13 mouse cellular contexts compared by ENCODE assay signal in the genomic region with DNA sequence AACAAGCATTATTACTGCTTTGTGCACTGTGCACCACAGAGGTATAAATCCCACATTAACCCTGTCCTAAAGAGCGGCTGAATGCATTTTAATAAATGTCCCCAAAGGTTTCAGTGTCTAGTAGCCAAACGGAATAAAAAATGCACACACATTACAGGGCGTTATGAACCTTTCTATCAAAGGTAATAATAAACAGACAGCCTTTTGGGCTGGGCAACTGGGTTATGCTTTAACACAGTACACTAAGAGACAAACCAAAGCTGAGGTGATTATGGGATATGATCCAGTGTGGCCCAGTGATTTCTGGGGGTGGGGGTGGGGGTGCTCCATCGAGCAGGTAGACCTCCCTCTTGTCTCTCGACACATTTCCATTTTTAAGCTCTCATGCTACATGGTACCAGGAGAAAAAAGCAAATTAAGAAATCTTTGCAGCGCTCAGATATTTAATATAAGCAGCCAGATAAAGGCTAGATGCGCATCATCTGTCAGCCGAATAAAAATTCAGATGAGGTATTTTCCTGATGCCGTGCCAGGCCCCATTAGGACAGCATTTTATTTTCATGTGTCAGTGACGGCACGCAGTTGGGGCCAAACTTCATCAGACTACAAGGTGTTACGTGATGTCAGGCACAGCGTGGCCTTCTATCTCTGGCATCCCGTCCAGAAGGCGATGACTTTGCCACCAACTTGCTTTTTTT. TPM values are rescaled to one million over a fixed set of nuclear protein-coding genes. Genes with fewer than 3 reads are reported as not detected.
DNase-seq lines count a peak whose midpoint lies in the region; ATAC-seq and TF ChIP-seq lines count a peak whose summit lies in the region.
"Had no signal": no experiment of that assay in that cellular context is flagged by ENCODE, and none has a peak within 500 bp of the region (broad histone marks: within the 10 kb centered on the region; RNA-seq: fewer than 3 reads in every experiment).

No protein-coding gene starts in this region.

- TF ChIP-seq CTCF in lung, embryonic 14.5 days (IDR thresholded peaks at IDR 0.05; ENCODE audit: low read depth): no peak
- no peak for TF ChIP-seq CTCF in lung, adult 2 months (IDR thresholded peaks at IDR 0.05; ENCODE audit: insufficient read depth, low read length)

- no peak for DNase-seq in heart, postnatal 36 days
- peak; percentile 63 for DNase-seq in lung, embryonic 14.5 days
- no peak for DNase-seq in lung, adult 2 months
- peak; percentile 41 for DNase-seq in gastrocnemius, postnatal 14 days
- DNase-seq in lung, postnatal 14 days: peak; percentile 11
- DNase-seq in left cerebral cortex, postnatal 36 days (ENCODE audit: low spot score in 2 of 2): no peak
- DNase-seq: cerebellum, adult 11 months had no signal

- H3K4me2 ChIP-seq in heart, embryonic 12.5 days: 0 out of 2 replicates have a peak overlapping the region, but pooled peaks have one; percentile 5
- H3K4me2 ChIP-seq in lung, embryonic 14.5 days: no peak overlapping the region
- H3K4me2 ChIP-seq: forebrain, embryonic 13.5 days; limb, embryonic 12.5 days had no signal

- no peak for ATAC-seq in heart, embryonic 12.5 days (ENCODE audit: insufficient number of reproducible peaks, low FRiP score)
- ATAC-seq in lung, embryonic 14.5 days (ENCODE audit: insufficient read depth): no peak
- ATAC-seq: forebrain, embryonic 13.5 days had no signal

- H3K36me3 ChIP-seq in heart, embryonic 12.5 days: no peaks in the 10 kb centered on the region
- H3K36me3 ChIP-seq in lung, embryonic 14.5 days (ENCODE audit: insufficient read depth): no peaks in the 10 kb centered on the region
- H3K36me3 ChIP-seq: limb, embryonic 12.5 days had no signal

- WGBS in heart, embryonic 12.5 days: 55% methylated on average over 15 of the region's 15 CpGs
- WGBS in lung, embryonic 14.5 days: 45% methylated on average over 15 of the region's 15 CpGs
- WGBS in lung, adult 2 months: 81% methylated on average over 15 of the region's 15 CpGs

- peaks cover 23% of the 10 kb centered on the region for H3K4me1 ChIP-seq in heart, embryonic 12.5 days (replicated peaks)
- no peaks in the 10 kb centered on the region for H3K4me1 ChIP-seq in lung, embryonic 14.5 days (ENCODE audit: insufficient read depth)
- H3K4me1 ChIP-seq in lung, adult 2 months (ENCODE audit: control insufficient read depth, insufficient read depth, low read length): no peaks in the 10 kb centered on the region
- H3K4me1 ChIP-seq: megakaryocyte, embryonic 14.5 days had no signal

- no peak overlapping the region for H3K9ac ChIP-seq in heart, embryonic 12.5 days
- H3K9ac ChIP-seq in lung, embryonic 14.5 days: no peak overlapping the region
- H3K9ac ChIP-seq: forebrain, embryonic 13.5 days; limb, embryonic 12.5 days had no signal

- H3K4me3 ChIP-seq in heart, embryonic 12.5 days: no peak overlapping the region
- H3K4me3 ChIP-seq in lung, embryonic 14.5 days (ENCODE audit: low read depth, low read length): no peak overlapping the region
- no peak overlapping the region for H3K4me3 ChIP-seq in lung, adult 2 months (replicated peaks; ENCODE audit: extremely low read depth, low read depth, low read length)
- H3K4me3 ChIP-seq: forebrain, embryonic 13.5 days; limb, embryonic 12.5 days; megakaryocyte, embryonic 14.5 days had no signal

- peaks cover 7% of the 10 kb centered on the region; the same call in 1 of the 2 replicates for H3K27me3 ChIP-seq in heart, embryonic 12.5 days (replicated peaks)
- peaks cover 9% of the 10 kb centered on the region; the same call in 1 of the 2 replicates for H3K27me3 ChIP-seq in lung, embryonic 14.5 days (ENCODE audit: insufficient read depth, low read length)
- H3K27me3 ChIP-seq: forebrain, embryonic 13.5 days had no signal

- TF ChIP-seq POLR2A in lung, adult 2 months (IDR thresholded peaks at IDR 0.05; ENCODE audit: borderline replicate concordance, extremely low read depth, low read depth, low read length): no peak

- intact Hi-C loops in heart, postnatal 36 days (cut with DNase I): no loop called here
- intact Hi-C loops in gastrocnemius, postnatal 14 days (cut with DNase I; ENCODE audit: low total_unique reads): no loop called here
- intact Hi-C loops in left cerebral cortex, postnatal 36 days (cut with DNase I): no loop called here

- H3K27ac ChIP-seq in heart, embryonic 12.5 days (ENCODE audit: poor library complexity, severe bottlenecking): no peak overlapping the region
- H3K27ac ChIP-seq in lung, embryonic 14.5 days (ENCODE audit: low read depth): no peak overlapping the region
- H3K27ac ChIP-seq: forebrain, embryonic 13.5 days; limb, embryonic 12.5 days had no signal

- H3K9me3 ChIP-seq in heart, embryonic 12.5 days (replicated peaks): peaks cover 4% of the 10 kb centered on the region; the same call in 1 of the 2 replicates
- H3K9me3 ChIP-seq in lung, embryonic 14.5 days (ENCODE audit: low read depth, low read length): no peaks in the 10 kb centered on the region
- H3K9me3 ChIP-seq: forebrain, embryonic 13.5 days; limb, embryonic 12.5 days had no signal

RNA-seq across cellular contexts. Expression of a gene that starts 51.6 kb away (rescaled TPM):
- polyA plus RNA-seq in heart, embryonic 12.5 days (2016; fragmentation: Nextera tagmentation; extraction: Ambion mirVana): 19.0 and 21.7 TPM in 2 replicates
- total RNA-seq in heart, postnatal 36 days (2021): 10 to 100 TPM; 30.0 to 41.2 TPM
- 25.5 and 29.9 TPM in 2 replicates for polyA plus RNA-seq in lung, embryonic 14.5 days (2014; fragmentation: Nextera tagmentation; extraction: Ambion mirVana)
- polyA plus RNA-seq in lung, adult 2 months (2012; rRNA removed): 63.2 and 91.9 TPM in 2 replicates
- under 1 TPM; 0.29 to 0.35 TPM for total RNA-seq in gastrocnemius, postnatal 14 days (2021)
- under 1 TPM; 0.20 to 0.27 TPM for total RNA-seq in left cerebral cortex, postnatal 36 days (2021)
- total RNA-seq: common myeloid progenitor, adult 5-6 weeks had no signal
- polyA plus RNA-seq: liver, embryonic 16.5 days had no signal

Comparison
In these comparisons a context has a peak if more than half of its experiments do, and no peak if none do; other contexts are left out.
1. DNase-seq: peak in lung, embryonic 14.5 days (single experiment), gastrocnemius, postnatal 14 days (single experiment) and lung, postnatal 14 days (single experiment); none in heart, postnatal 36 days (0 of 2), lung, adult 2 months (single experiment) and left cerebral cortex, postnatal 36 days (0 of 2).
2. RNA of a gene that starts 51.6 kb away (total RNA-seq): 30.0 to 41.2 TPM in heart, postnatal 36 days; 0.29 to 0.35 TPM in gastrocnemius, postnatal 14 days and 0.20 to 0.27 TPM in left cerebral cortex, postnatal 36 days; every median in the first group is over 10 times any median in the second.